Mouse (Mus musculus): ENCODE results near the gene Mia2. TPM values are rescaled to one million over a fixed set of nuclear protein-coding genes. Genes with fewer than 3 reads are reported as not detected.
A peak's percentile ranks its signal among the peaks of the same experiment; 100 is the strongest.

The Mia2 gene
- polyA plus RNA-seq, 1 experiment from 2014 or later: 60.0 TPM

DNA sequence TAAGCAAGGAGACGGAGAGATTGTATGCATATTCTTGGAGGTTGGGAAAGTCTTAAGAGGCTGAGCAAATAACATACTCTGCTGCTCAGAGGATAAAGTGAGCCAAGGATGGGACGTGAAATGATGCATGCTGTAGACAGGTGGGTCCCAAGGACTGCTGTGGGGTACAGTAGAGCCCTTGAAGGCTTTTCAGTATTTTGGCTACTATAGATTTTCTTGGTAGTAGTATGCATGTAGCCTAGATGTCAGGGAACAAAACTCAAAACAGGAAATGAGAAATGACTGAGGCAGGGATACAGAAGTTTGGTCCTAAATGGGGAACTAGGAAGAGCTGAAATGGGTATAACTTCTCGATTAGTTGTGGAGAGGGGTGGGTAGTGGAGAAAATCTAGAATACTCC, 36.9 kb downstream of the Mia2 start:
- no peaks in the 10 kb centered on the region for H3K27me3 ChIP-seq (ENCODE audit: control insufficient read depth, insufficient read depth, low read length)
- 59% methylated on average over 3 of the region's 3 CpGs for WGBS
- no peak overlapping the region for H3K27ac ChIP-seq (ENCODE audit: low read depth, low read length)
- H3K4me3 ChIP-seq (ENCODE audit: low read depth, low read length): peak overlapping the region; percentile 84; the same call in 1 of the 2 replicates
- no peaks in the 10 kb centered on the region for H3K36me3 ChIP-seq (ENCODE audit: control insufficient read depth, insufficient read depth, low read length)
- peak overlapping the region; percentile 69 for H3K4me2 ChIP-seq (replicated peaks; ENCODE audit: low read depth, low read length)
- H3K9ac ChIP-seq (ENCODE audit: low read depth, low read length): no peak overlapping the region
- no peaks in the 10 kb centered on the region for H3K4me1 ChIP-seq (replicated peaks; ENCODE audit: control insufficient read depth, insufficient read depth, low read length)
- DNase-seq (ENCODE audit: low spot score) (no peak), ATAC-seq (ENCODE audit: low FRiP score) (no peak)
- H3K9me3 ChIP-seq (ENCODE audit: control insufficient read depth, low read length): no peaks in the 10 kb centered on the region

DNA sequence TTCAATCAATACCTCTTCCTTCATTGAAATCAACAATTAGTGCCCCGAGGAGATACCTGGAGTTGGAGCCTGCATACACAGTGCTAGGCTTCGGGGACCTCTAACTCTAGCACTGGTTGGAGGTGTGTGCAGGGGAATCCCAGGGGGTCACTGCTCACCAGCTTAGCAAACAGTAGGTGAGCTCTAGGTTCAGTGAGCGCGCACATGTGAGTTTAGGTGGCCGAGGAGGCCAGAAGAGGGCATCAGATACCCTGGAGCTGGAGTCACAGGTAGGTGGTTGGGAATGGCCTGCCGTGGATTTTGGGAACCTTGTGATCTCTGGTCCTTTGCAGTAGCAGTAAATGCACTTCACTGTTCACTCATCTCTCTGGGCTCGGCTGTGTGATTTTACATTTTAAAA, 37.3 kb downstream of the Mia2 start:
- DNase-seq (ENCODE audit: low spot score) (no peak), ATAC-seq (ENCODE audit: low FRiP score) (no peak)
- Histone ChIP-seq H3K4me3 (ENCODE audit: low read depth, low read length) (no peak overlapping the region), H3K27me3 (ENCODE audit: control insufficient read depth, insufficient read depth, low read length) (no peaks in the 10 kb centered on the region), H3K27ac (ENCODE audit: low read depth, low read length) (no peak overlapping the region), H3K36me3 (ENCODE audit: control insufficient read depth, insufficient read depth, low read length) (no peaks in the 10 kb centered on the region), H3K9me3 (ENCODE audit: control insufficient read depth, low read length) (no peaks in the 10 kb centered on the region), H3K9ac (ENCODE audit: low read depth, low read length) (no peak overlapping the region), H3K4me1 (replicated peaks; ENCODE audit: control insufficient read depth, insufficient read depth, low read length) (no peaks in the 10 kb centered on the region), H3K4me2 (replicated peaks; ENCODE audit: low read depth, low read length) (no peak overlapping the region)
- WGBS: 84% methylated on average over 7 of the region's 7 CpGs

- DNase-seq (ENCODE audit: low spot score) (no peak), ATAC-seq (ENCODE audit: low FRiP score) (no peak)
- no peaks in the 10 kb centered on the region for H3K27me3 ChIP-seq (ENCODE audit: control insufficient read depth, insufficient read depth, low read length)
- H3K9ac ChIP-seq (ENCODE audit: low read depth, low read length): no peak overlapping the region
- H3K4me1 ChIP-seq (replicated peaks; ENCODE audit: control insufficient read depth, insufficient read depth, low read length): no peaks in the 10 kb centered on the region
- WGBS: 94% methylated on average over 10 of the region's 10 CpGs
- no peak overlapping the region for H3K4me2 ChIP-seq (replicated peaks; ENCODE audit: low read depth, low read length)
- no peak overlapping the region for H3K27ac ChIP-seq (ENCODE audit: low read depth, low read length)
- no peak overlapping the region for H3K4me3 ChIP-seq (ENCODE audit: low read depth, low read length)
- H3K36me3 ChIP-seq (ENCODE audit: control insufficient read depth, insufficient read depth, low read length): no peaks in the 10 kb centered on the region
- H3K9me3 ChIP-seq (ENCODE audit: control insufficient read depth, low read length): no peaks in the 10 kb centered on the region
These were observed 37.9 kb downstream of the Mia2 start for GRCm38 (mm10) chr12:59133437-59133999.

DNA sequence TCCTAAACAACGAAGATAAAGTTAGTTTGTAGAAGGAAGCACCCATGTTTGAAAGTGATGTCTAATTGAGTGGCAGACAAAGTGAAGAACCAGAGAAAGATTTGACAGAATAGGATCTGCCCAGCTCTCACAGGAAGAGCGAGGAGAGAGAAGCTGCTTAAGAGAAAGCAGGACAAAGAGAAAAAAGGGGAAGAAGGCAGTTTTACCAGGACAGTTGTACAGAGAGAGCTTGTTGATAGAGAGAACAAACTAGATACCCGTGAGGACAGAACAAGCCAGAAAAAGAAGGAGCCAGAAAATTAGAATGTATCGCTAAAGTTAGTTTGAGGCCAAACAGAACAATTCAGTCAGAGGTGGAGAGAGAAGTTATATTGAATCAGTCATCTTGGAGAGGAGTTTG, 39.5 kb downstream of the Mia2 start:
- no peak for ATAC-seq (ENCODE audit: low FRiP score)
- H3K27me3 ChIP-seq (ENCODE audit: control insufficient read depth, insufficient read depth, low read length): no peaks in the 10 kb centered on the region
- DNase-seq (ENCODE audit: low spot score): no peak
- H3K4me1 ChIP-seq (replicated peaks; ENCODE audit: control insufficient read depth, insufficient read depth, low read length): no peaks in the 10 kb centered on the region
- 96% methylated on average over 4 of the region's 4 CpGs for WGBS
- no peak overlapping the region for H3K9ac ChIP-seq (ENCODE audit: low read depth, low read length)
- H3K9me3 ChIP-seq (ENCODE audit: control insufficient read depth, low read length): no peaks in the 10 kb centered on the region
- 0 out of 2 replicates have a peak, but pooled peaks cover 3% of the 10 kb centered on the region for H3K36me3 ChIP-seq (ENCODE audit: control insufficient read depth, insufficient read depth, low read length)
- no peak overlapping the region for H3K4me3 ChIP-seq (ENCODE audit: low read depth, low read length)
- no peak overlapping the region for H3K27ac ChIP-seq (ENCODE audit: low read depth, low read length)
- H3K4me2 ChIP-seq (replicated peaks; ENCODE audit: low read depth, low read length): no peak overlapping the region

DNA sequence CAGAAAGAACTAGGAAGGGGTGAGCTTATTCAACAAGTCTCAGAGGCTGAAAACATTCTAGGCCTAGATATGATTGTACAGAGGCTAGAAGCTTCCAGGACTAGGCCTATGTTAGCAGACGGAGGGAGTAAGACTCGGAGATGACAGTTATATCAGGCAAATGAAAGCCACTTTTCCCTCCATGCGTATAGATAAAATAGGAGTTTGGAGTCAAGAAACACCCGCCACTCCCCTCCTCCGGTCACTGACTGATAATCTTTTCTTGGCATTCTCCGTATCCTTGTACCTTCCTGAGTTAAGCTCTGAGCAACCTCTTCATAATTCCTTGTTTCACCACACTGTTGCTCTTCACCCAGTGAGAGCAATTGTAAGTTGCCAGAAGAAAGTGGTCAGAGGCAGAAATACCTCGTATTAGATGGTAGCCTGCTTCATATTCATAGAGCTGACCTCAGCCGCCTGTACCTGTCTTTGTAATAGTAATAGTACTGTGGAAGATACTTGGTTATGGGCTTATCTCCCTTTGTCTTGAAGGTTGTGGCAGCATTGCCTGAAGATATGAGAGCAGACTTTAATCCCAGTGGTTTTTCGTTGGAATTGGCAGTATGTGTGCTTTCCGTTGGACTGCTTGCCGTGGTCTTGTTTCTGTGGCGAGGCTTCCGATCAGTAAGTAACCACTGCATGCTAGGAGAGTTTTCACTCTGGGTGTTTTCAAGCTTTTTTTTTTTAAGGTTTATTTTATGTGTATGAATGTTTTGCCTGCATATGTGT, 40.1 kb downstream of the Mia2 start:
- Histone ChIP-seq H3K9ac (ENCODE audit: low read depth, low read length) (no peak overlapping the region), H3K27ac (ENCODE audit: low read depth, low read length) (no peak overlapping the region), H3K9me3 (ENCODE audit: control insufficient read depth, low read length) (no peaks in the 10 kb centered on the region), H3K27me3 (ENCODE audit: control insufficient read depth, insufficient read depth, low read length) (no peaks in the 10 kb centered on the region), H3K4me1 (replicated peaks; ENCODE audit: control insufficient read depth, insufficient read depth, low read length) (no peaks in the 10 kb centered on the region), H3K36me3 (ENCODE audit: control insufficient read depth, insufficient read depth, low read length) (0 out of 2 replicates have a peak, but pooled peaks cover 3% of the 10 kb centered on the region), H3K4me3 (ENCODE audit: low read depth, low read length) (no peak overlapping the region), H3K4me2 (replicated peaks; ENCODE audit: low read depth, low read length) (no peak overlapping the region)
- ATAC-seq (ENCODE audit: low FRiP score) (no peak), DNase-seq (ENCODE audit: low spot score) (no peak)
- WGBS: 95% methylated on average over 13 of the region's 13 CpGs

- H3K4me1 ChIP-seq (replicated peaks; ENCODE audit: control insufficient read depth, insufficient read depth, low read length): no peaks in the 10 kb centered on the region
- ATAC-seq (ENCODE audit: low FRiP score) (no peak), DNase-seq (ENCODE audit: low spot score) (no peak)
- H3K27ac ChIP-seq (ENCODE audit: low read depth, low read length): no peak overlapping the region
- no peak overlapping the region for H3K4me2 ChIP-seq (replicated peaks; ENCODE audit: low read depth, low read length)
- H3K4me3 ChIP-seq (ENCODE audit: low read depth, low read length): no peak overlapping the region
- 91% methylated on average over 6 of the region's 6 CpGs for WGBS
- H3K9me3 ChIP-seq (ENCODE audit: control insufficient read depth, low read length): no peaks in the 10 kb centered on the region
- no peaks in the 10 kb centered on the region for H3K27me3 ChIP-seq (ENCODE audit: control insufficient read depth, insufficient read depth, low read length)
- H3K9ac ChIP-seq (ENCODE audit: low read depth, low read length): no peak overlapping the region
- H3K36me3 ChIP-seq (ENCODE audit: control insufficient read depth, insufficient read depth, low read length): 0 out of 2 replicates have a peak, but pooled peaks cover 3% of the 10 kb centered on the region
These were observed 41.4 kb downstream of the Mia2 start for GRCm38 (mm10) chr12:59137031-59137430.

DNA sequence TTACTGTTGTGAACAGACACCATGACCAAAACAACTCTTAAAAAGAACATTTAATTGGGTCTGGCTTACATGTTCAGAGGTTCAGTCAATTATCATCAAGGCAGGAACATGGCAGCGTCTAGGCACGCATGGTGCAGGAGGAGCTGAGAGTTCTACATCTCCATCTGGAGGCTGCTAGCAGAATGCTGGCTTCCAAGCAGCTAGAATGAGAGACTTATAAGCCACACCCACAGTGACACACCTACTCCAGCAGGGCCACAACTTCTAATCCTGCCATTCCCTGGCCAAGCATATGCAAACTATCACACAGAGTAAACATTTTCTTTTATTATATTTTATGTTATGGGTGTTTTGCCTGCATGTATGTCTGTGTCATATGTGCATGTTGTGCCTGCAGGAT, 43.8 kb downstream of the Mia2 start:
- DNase-seq (ENCODE audit: low spot score): no peak
- no peak overlapping the region for H3K4me3 ChIP-seq (ENCODE audit: low read depth, low read length)
- H3K9me3 ChIP-seq (ENCODE audit: control insufficient read depth, low read length): no peaks in the 10 kb centered on the region
- no peaks in the 10 kb centered on the region for H3K4me1 ChIP-seq (replicated peaks; ENCODE audit: control insufficient read depth, insufficient read depth, low read length)
- 0 out of 2 replicates have a peak, but pooled peaks cover 3% of the 10 kb centered on the region for H3K36me3 ChIP-seq (ENCODE audit: control insufficient read depth, insufficient read depth, low read length)
- H3K27ac ChIP-seq (ENCODE audit: low read depth, low read length): no peak overlapping the region
- no peak for ATAC-seq (ENCODE audit: low FRiP score)
- no peak overlapping the region for H3K4me2 ChIP-seq (replicated peaks; ENCODE audit: low read depth, low read length)
- H3K27me3 ChIP-seq (ENCODE audit: control insufficient read depth, insufficient read depth, low read length): no peaks in the 10 kb centered on the region
- 90% methylated on average over 2 of the region's 2 CpGs for WGBS
- no peak overlapping the region for H3K9ac ChIP-seq (ENCODE audit: low read depth, low read length)

- Histone ChIP-seq H3K36me3 (ENCODE audit: control insufficient read depth, insufficient read depth, low read length) (0 out of 2 replicates have a peak, but pooled peaks cover 4% of the 10 kb centered on the region), H3K9me3 (ENCODE audit: control insufficient read depth, low read length) (no peaks in the 10 kb centered on the region), H3K4me3 (ENCODE audit: low read depth, low read length) (no peak overlapping the region), H3K27ac (ENCODE audit: low read depth, low read length) (no peak overlapping the region), H3K9ac (ENCODE audit: low read depth, low read length) (no peak overlapping the region), H3K27me3 (ENCODE audit: control insufficient read depth, insufficient read depth, low read length) (no peaks in the 10 kb centered on the region), H3K4me2 (replicated peaks; ENCODE audit: low read depth, low read length) (no peak overlapping the region), H3K4me1 (replicated peaks; ENCODE audit: control insufficient read depth, insufficient read depth, low read length) (no peaks in the 10 kb centered on the region)
- DNase-seq (ENCODE audit: low spot score) (no peak), ATAC-seq (ENCODE audit: low FRiP score) (no peak)
These were observed 49.5 kb downstream of the Mia2 start for GRCm38 (mm10) chr12:59145130-59145529.

- Histone ChIP-seq H3K27ac (ENCODE audit: low read depth, low read length) (no peak overlapping the region), H3K9ac (ENCODE audit: low read depth, low read length) (no peak overlapping the region), H3K4me3 (ENCODE audit: low read depth, low read length) (no peak overlapping the region), H3K36me3 (ENCODE audit: control insufficient read depth, insufficient read depth, low read length) (0 out of 2 replicates have a peak, but pooled peaks cover 4% of the 10 kb centered on the region), H3K9me3 (ENCODE audit: control insufficient read depth, low read length) (no peaks in the 10 kb centered on the region), H3K27me3 (ENCODE audit: control insufficient read depth, insufficient read depth, low read length) (no peaks in the 10 kb centered on the region), H3K4me2 (replicated peaks; ENCODE audit: low read depth, low read length) (no peak overlapping the region), H3K4me1 (replicated peaks; ENCODE audit: control insufficient read depth, insufficient read depth, low read length) (no peaks in the 10 kb centered on the region)
- ATAC-seq (ENCODE audit: low FRiP score): no peak
- WGBS: 71% methylated on average over 4 of the region's 4 CpGs
- DNase-seq (ENCODE audit: low spot score): no peak
These were observed 54.1 kb downstream of the Mia2 start for GRCm38 (mm10) chr12:59149691-59150090.
